Mouse (Mus musculus): ENCODE results near the gene Dclre1b. TPM values are rescaled to one million over a fixed set of nuclear protein-coding genes. Genes with fewer than 3 reads are reported as not detected.
"Not testable (repeated sequence)": the region's sequence is repeated elsewhere in the genome, so short reads cannot be mapped to it uniquely, and the experiment has no call there.

Gene Dclre1b
- 10 to 100 TPM; 15.1 to 16.9 TPM for total RNA-seq (2021)
- long read RNA-seq, experiment 1, full-length matches to known transcripts: 3 of 8 reads
- long read RNA-seq, experiment 1, partial matches to known transcripts: 0 of 8 reads
- long read RNA-seq, experiment 1, other reads (novel, unspliced or antisense): 5 of 8 reads
- long read RNA-seq, experiment 2, full-length matches to known transcripts: 9 of 10 reads
- long read RNA-seq, experiment 2, partial matches to known transcripts: 0 of 10 reads
- long read RNA-seq, experiment 2, other reads (novel, unspliced or antisense): 1 of 10 reads

- DNase-seq: peak; percentile 94
Measured at GRCm38 (mm10) chr3:103808891-103809798, at the start of gene Dclre1b, which contains the start of the genes Ap4b1 and Gm43064. Dclre1b (minus strand) TSS chr3:103809444. Ap4b1 (plus strand) TSS chr3:103809520. Gm43064 (plus strand) TSS chr3:103809573.

DNA sequence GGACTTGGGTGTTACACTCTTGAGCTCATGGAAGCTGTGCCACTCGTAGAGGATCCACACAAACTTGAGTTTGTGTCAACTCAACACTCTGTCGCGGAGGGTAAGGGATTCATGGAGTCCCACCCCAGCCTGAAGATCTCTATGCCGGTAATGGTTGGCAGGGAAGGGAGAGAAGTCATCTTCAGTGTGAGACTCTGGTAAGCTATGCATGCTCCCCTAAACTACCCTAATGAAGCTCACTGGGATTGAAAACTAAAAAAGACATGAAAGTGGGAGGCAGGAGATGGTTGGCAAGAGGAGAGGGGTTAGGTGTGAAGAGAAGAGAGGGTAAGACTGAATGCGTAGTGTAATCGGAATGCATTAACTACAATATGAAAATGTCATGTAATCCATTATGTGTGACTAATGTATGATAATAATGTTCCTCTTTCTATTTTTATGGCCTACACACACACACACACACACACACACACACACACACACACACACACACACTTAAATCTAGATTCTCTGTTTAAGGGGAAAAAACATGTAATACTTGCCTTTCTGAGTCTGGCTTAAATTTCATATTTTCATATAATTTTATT is 48.8 kb upstream of the Dclre1b start:
- no peak for DNase-seq

GRCm38 (mm10) chr3:103857036-103857805 is 48.0 kb upstream of the Dclre1b start:
- no peak for DNase-seq

- peak; percentile 62 for DNase-seq
Measured at GRCm38 (mm10) chr3:103853804-103854203, 44.6 kb upstream of the Dclre1b start.

DNA sequence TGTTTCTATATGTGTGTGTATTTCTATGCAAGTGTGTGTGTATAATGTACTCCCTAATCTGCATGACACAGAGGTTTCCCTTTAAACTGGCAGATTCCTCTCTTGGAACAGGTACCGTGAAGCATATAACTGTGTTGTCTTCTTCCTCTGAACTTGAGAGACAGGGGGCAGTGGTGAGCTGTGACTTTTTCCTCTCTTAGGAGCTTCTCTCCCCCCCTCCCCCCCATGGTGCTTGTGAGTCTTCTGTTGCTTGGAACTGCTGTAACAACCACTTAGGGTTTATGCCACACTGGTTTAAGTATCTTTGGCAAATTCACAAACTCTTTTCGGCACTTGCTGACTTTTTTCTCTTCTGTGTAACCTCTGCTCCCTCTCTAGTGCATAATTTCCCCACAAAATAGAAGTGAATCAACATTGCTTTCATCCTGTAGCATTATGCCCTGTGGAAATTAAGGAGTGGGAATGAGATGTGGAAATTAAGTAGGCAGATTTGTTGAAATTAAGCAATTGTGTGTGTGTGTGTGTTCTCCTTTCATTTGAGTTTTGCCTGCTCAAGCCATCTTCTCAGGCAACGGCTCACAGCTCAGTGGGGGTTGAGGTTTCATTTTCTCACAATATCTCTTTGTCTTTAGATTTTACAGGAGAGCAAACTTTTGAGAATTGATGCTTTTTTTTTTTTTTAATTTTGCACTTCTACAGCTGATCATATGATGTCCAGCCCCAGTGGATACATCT is 43.5 kb upstream of the Dclre1b start:
- peak; percentile 66 for DNase-seq

GRCm38 (mm10) chr3:103851882-103852281 is 42.6 kb upstream of the Dclre1b start:
- no peak for DNase-seq

DNA sequence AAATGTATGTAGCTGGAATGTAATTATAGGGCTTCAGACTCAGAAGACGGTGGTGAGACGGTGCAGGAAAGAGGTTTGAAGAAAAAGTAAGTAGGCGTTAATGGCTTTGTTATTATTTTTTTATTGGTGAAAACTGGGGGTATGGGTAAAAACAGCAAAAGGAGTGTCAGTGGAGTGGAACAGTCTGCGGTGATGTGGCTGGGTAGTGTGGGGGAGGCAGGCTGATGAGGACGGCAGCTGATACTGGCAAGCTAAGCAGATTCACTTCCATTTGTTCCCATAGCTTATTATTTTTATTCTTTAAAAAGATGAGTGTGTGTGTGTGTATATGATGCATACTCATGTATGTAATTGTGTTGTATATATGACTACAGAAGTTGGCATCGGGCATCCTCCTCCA is 42.2 kb upstream of the Dclre1b start:
- DNase-seq: no peak

DNA sequence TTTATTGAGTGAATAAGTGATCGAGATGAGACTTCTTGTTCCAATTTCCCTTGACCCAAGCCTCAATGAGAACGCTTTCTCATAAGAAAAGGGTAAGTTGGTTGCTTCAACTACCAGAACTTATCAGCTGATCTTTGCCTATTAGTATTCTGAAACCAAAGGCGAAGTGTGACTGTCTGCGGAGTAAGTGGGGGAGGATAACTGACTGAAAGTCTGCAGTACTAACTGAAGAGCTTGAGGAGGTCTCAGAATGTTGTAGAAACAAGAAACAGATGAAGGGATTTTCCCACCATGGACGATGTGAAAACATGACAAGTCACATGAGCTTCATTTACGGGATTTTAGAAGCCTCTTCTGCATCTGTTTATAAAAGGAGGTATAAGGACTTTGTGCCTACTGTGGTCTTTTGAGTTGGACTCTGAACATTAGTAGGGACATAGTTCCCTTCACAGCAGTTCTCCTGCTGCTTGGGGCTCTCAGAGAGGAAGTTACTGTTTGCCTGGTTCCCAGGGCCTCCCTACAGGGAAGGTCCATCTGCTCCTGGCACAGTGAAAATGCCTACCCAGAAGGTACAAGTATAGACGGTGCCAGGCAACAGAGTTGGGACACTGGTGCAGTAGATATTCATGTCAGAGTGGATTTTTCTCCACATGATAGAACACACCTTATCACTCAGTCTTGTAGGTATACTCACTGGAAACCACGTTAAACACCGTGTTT is 41.6 kb upstream of the Dclre1b start:
- DNase-seq: no peak

GRCm38 (mm10) chr3:103840946-103841345 is 31.7 kb upstream of the Dclre1b start:
- not testable (repeated sequence) for DNase-seq

DNA sequence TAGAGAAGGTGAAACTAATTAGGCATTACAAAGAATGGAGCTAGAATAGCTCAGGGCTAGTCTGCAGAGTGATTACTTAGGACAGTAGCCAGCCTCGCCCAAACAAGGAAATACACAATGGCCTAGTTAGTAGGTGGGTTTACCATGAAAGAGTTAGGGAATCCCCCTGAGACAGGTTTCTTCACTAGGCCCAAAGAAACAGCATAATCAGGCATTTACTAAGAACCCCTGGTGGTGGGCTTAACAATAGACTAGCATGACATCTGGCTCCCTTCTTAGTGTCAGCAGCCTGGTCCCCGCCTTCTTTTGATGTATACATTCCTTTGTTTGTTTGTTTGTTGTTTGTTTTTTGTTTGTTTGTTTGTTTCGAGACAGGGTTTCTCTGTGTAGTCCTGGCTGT is 31.0 kb upstream of the Dclre1b start:
- DNase-seq: not testable (repeated sequence)

- DNase-seq: no peak
Measured at GRCm38 (mm10) chr3:103839711-103840110, 30.5 kb upstream of the Dclre1b start.

- DNase-seq: no peak
Measured at GRCm38 (mm10) chr3:103836453-103836852, 27.2 kb upstream of the Dclre1b start.

- DNase-seq: no peak
Measured at GRCm38 (mm10) chr3:103835951-103836310, 26.7 kb upstream of the Dclre1b start.

GRCm38 (mm10) chr3:103835272-103835950 is 26.2 kb upstream of the Dclre1b start:
- no peak for DNase-seq

DNA sequence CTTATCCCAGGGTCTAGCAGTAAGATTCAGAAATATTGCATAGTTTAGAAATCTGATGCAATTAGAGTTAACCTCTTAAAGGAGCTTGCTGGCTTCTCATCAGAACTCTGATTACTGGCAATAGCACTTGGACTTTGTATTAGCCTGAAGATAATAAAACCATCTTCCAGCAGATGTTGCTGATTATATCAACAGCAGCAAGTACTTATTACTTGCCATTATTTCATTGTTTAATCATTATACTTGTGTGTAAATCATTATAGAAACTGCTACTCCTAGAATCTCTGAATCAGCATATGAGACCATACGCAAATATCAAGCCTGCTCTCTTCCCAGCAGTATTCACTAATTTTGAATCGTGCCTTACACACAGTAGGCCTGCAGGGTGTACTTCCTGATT is 24.8 kb upstream of the Dclre1b start:
- no peak for DNase-seq

DNA sequence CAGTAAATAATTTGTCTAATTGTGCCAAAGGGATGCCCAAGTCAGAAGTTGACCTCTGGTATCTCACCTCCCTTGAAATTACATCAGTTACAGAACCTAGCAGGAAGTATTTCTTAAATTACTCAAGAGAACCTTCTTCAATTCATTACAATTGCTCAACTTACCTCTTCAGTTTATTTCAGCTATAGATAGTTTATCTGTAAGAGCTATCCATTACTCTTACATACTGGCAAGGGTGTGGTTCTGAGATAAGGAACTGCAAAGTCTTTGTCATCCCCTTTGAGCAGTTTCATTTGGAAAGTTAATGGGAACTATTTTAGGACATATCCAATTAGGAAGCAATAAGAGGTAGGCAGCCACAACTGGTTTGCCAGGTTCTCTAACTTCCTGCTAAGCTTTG is 23.2 kb upstream of the Dclre1b start, which contains the start of gene Bcl2l15:
Bcl2l15 (plus strand) TSS at position 176 of the 400 bp plus-strand sequence.
- no peak for DNase-seq

- no peak for DNase-seq
Measured at GRCm38 (mm10) chr3:103831146-103831545, 21.9 kb upstream of the Dclre1b start.

DNA sequence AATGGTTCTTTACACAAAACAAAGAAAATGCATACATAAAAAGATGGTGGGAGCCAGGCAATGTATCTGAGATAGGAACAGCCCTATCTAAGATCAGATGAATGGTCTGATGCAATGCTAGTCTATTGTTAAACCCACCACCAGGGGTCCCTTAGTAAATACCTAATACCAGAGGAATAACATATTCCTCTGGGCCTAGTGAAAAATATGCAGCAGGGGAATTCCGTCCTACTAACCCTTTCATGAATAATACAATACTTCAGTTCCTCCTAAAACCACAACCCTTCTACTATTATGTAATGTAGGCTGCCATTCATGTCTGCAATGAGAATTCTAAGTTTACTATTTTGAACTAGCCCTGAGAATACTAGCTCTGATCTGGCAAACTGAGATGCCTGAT is 21.4 kb upstream of the Dclre1b start:
- not testable (repeated sequence) for DNase-seq

DNA sequence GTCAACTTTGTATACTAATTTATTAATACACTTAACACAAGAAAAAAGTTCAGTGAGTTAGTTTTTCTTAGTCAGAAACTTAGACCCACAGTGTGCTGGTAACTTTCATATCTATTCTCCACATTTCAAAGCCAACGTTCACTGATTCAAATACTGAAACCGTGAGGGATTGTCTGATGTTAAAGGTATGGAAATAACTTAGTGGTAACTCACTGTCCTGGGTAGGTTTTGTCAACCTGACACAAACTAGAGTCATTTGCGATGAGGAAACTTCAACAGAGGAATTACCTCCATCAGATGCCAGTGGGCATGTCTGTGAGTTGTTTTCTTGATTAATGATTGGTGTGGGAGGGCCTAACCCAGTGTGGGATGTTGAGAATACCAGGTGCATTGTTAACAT is 19.8 kb upstream of the Dclre1b start:
- DNase-seq: no peak

GRCm38 (mm10) chr3:103827548-103827947 is 18.3 kb upstream of the Dclre1b start:
- no peak for DNase-seq

Data from adrenal gland, postnatal 10 days (tissue).